Mouse (Mus musculus): ENCODE results near the gene Nat8f4. TPM values are rescaled to one million over a fixed set of nuclear protein-coding genes. Genes with fewer than 3 reads are reported as not detected.
A peak's percentile ranks its signal among the peaks of the same experiment; 100 is the strongest.

Nat8f4 gene
- polyA plus RNA-seq, 1 experiment from 2014 or later: 7.0 TPM

GRCm38 (mm10) chr6:85856194-85856678, 48.4 kb downstream of the Nat8f4 start:
- no peaks in the 10 kb centered on the region for H3K27me3 ChIP-seq
- no peaks in the 10 kb centered on the region for H3K4me1 ChIP-seq (replicated peaks)
- no peaks in the 10 kb centered on the region for H3K36me3 ChIP-seq
- no peak overlapping the region for H3K4me2 ChIP-seq (replicated peaks)
- 0 out of 2 replicates have a peak, but pooled peaks have one; percentile 17 for ATAC-seq
- H3K4me3 ChIP-seq (replicated peaks): no peak overlapping the region
- WGBS: 75% methylated on average over 1 of the region's 1 CpGs
- H3K9ac ChIP-seq (replicated peaks): no peak overlapping the region
- no peaks in the 10 kb centered on the region for H3K9me3 ChIP-seq
- no peak overlapping the region for H3K27ac ChIP-seq

GRCm38 (mm10) chr6:85853481-85853880, 51.2 kb downstream of the Nat8f4 start:
- no peak overlapping the region for H3K4me2 ChIP-seq (replicated peaks)
- no peak overlapping the region for H3K4me3 ChIP-seq (replicated peaks)
- no peaks in the 10 kb centered on the region for H3K9me3 ChIP-seq
- no peaks in the 10 kb centered on the region for H3K27me3 ChIP-seq
- H3K27ac ChIP-seq: no peak overlapping the region
- no peak for ATAC-seq
- H3K9ac ChIP-seq (replicated peaks): no peak overlapping the region
- H3K4me1 ChIP-seq (replicated peaks): no peaks in the 10 kb centered on the region
- 83% methylated on average over 3 of the region's 3 CpGs for WGBS
- H3K36me3 ChIP-seq: no peaks in the 10 kb centered on the region

GRCm38 (mm10) chr6:85851062-85851773, 53.5 kb downstream of the Nat8f4 start:
- no peak overlapping the region for H3K4me3 ChIP-seq (replicated peaks)
- H3K4me2 ChIP-seq (replicated peaks): no peak overlapping the region
- no peaks in the 10 kb centered on the region for H3K9me3 ChIP-seq
- WGBS: 91% methylated on average over 7 of the region's 7 CpGs
- H3K27ac ChIP-seq: no peak overlapping the region
- ATAC-seq: no peak
- 0 out of 2 replicates have a peak, but pooled peaks cover 4% of the 10 kb centered on the region for H3K4me1 ChIP-seq (replicated peaks)
- no peak overlapping the region for H3K9ac ChIP-seq (replicated peaks)
- H3K36me3 ChIP-seq: no peaks in the 10 kb centered on the region
- H3K27me3 ChIP-seq: no peaks in the 10 kb centered on the region

- H3K27ac ChIP-seq: no peak overlapping the region
- 0 out of 2 replicates have a peak, but pooled peaks cover 4% of the 10 kb centered on the region for H3K4me1 ChIP-seq (replicated peaks)
- no peak for ATAC-seq
- no peaks in the 10 kb centered on the region for H3K36me3 ChIP-seq
- H3K9me3 ChIP-seq: no peaks in the 10 kb centered on the region
- H3K4me2 ChIP-seq (replicated peaks): no peak overlapping the region
- no peak overlapping the region for H3K9ac ChIP-seq (replicated peaks)
- 22% methylated on average over 2 of the region's 2 CpGs for WGBS
- H3K27me3 ChIP-seq: no peaks in the 10 kb centered on the region
- H3K4me3 ChIP-seq (replicated peaks): no peak overlapping the region
Measured at GRCm38 (mm10) chr6:85849240-85849639, 55.4 kb downstream of the Nat8f4 start.

Other genes with a start within 250 kb of the Nat8f4 start
- gene Nat8f7, start 191.7 kb downstream of the Nat8f4 start, polyA plus RNA-seq (2015; fragmentation: Nextera tagmentation; extraction: Ambion mirVana): not detected in 2 replicates
- 0.30 and 0.41 TPM in 2 replicates for gene Nat8f3, start 139.1 kb downstream of the Nat8f4 start, polyA plus RNA-seq (2015; fragmentation: Nextera tagmentation; extraction: Ambion mirVana)
- not detected in 2 replicates for gene Nat8f6, start 83.9 kb downstream of the Nat8f4 start, polyA plus RNA-seq (2015; fragmentation: Nextera tagmentation; extraction: Ambion mirVana)
- gene Nat8f5, start 83.9 kb downstream of the Nat8f4 start, polyA plus RNA-seq (2015; fragmentation: Nextera tagmentation; extraction: Ambion mirVana): 0.22 TPM in 1 of 2 replicates, not detected in the other
- gene Nat8, start 72.8 kb downstream of the Nat8f4 start, polyA plus RNA-seq (2015; fragmentation: Nextera tagmentation; extraction: Ambion mirVana): not detected in 2 replicates
- gene Nat8f2, start 35.7 kb downstream of the Nat8f4 start, polyA plus RNA-seq (2015; fragmentation: Nextera tagmentation; extraction: Ambion mirVana): not detected in 2 replicates
- gene Tprkb, start 7.0 kb upstream of the Nat8f4 start, polyA plus RNA-seq (2015; fragmentation: Nextera tagmentation; extraction: Ambion mirVana): 41.0 and 52.0 TPM in 2 replicates
- 14.0 and 15.7 TPM in 2 replicates for gene Nat8f1, start 10.8 kb upstream of the Nat8f4 start, polyA plus RNA-seq (2015; fragmentation: Nextera tagmentation; extraction: Ambion mirVana)
- 50.9 and 51.3 TPM in 2 replicates for gene Dusp11, start 56.8 kb upstream of the Nat8f4 start, polyA plus RNA-seq (2015; fragmentation: Nextera tagmentation; extraction: Ambion mirVana)
- gene Figla, start 111.3 kb upstream of the Nat8f4 start, polyA plus RNA-seq (2015; fragmentation: Nextera tagmentation; extraction: Ambion mirVana): not detected in 2 replicates
- 200 and 208 TPM in 2 replicates for gene Add2, start 123.8 kb upstream of the Nat8f4 start, polyA plus RNA-seq (2015; fragmentation: Nextera tagmentation; extraction: Ambion mirVana)